Mouse (Mus musculus) cerebellum, adult 2 months (tissue): ENCODE results near the gene Sbpl.

Experiments used
- CTCF ChIP-seq: fragments of 200-500 bp; IDR thresholded peaks from 2 replicates; pipeline ENCODE4 v1.5.1; 2011; ENCODE audit warnings: low read depth, mild to moderate bottlenecking, control low read depth, low read length, moderate library complexity, borderline replicate concordance; ENCODE audit not compliant: insufficient read depth
- POLR2A ChIP-seq: fragments of 200-500 bp; IDR thresholded peaks from 2 replicates; pipeline ENCODE4 v1.6.1; 2011; ENCODE audit warnings: low read length, control low read depth, borderline replicate concordance; ENCODE audit not compliant: insufficient read depth

GRCm38 (mm10) chr17:23960084-23960738, 5.1 kb upstream of the Sbpl start:
- TF ChIP-seq POLR2A, result no peak
- TF ChIP-seq CTCF, result peak; percentile 98
